Mouse (Mus musculus) gastrocnemius, postnatal 14 days (tissue): ENCODE results near the gene Tmc6. TPM values are rescaled to one million over a fixed set of nuclear protein-coding genes. Genes with fewer than 3 reads are reported as not detected.
"Not testable (repeated sequence)": the region's sequence is repeated elsewhere in the genome, so short reads cannot be mapped to it uniquely, and the experiment has no call there.

Source experiments
- DNase-seq: peaks from one replicate; pipeline ENCODE4 v3.0.0; 2021; ENCODE audit warnings: mixed read lengths
- intact Hi-C: fragments of 180-260 bp; cut with DNase I; formaldehyde crosslinking; loops from one replicate; pipeline ENCODE4 v1.15.1; 2025; ENCODE audit warnings: low total_unique reads
- total RNA-seq, 2 experiments: library from RNA; stranded (reverse); gene quantifications; 2 replicates each; pipeline ENCODE4 v1.2.3; 2021

The Tmc6 gene
- total RNA-seq, 2 experiments from 2014 or later, result 9.4 to 15.4 TPM

DNA sequence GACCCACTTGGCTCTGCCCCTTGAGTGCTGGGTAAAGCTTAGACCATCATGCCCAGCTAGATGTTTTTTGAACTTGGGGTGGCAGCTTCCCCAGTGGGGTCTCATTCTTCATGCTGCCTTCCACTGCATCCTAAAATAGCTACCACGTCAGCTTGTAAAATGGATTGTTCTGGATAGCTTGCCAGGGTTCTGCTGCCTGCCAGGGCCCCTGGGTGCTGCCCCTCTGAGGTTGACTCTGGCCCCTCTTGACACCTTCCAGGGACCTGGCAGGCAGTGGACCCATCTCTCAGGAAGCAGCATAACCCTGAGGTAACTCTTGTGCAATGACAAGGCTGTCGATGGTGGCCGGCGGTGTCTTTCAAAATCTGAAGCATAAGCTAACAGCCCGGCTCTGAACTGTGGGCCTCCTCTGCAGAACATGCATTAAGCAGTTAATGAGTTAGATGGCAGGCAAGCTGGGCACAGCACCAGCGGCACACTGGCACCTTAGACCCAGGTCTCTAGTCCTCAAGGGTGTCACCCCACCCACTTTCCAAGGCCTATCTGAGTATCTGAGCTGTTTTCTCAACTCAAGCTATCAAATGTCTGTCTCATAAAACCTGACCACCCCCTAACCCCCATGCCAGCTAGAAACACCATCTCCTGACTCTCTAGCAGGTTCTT, 32.8 kb upstream of the Tmc6 start:
- intact Hi-C loops, result no loop called here
- no peak for DNase-seq

DNA sequence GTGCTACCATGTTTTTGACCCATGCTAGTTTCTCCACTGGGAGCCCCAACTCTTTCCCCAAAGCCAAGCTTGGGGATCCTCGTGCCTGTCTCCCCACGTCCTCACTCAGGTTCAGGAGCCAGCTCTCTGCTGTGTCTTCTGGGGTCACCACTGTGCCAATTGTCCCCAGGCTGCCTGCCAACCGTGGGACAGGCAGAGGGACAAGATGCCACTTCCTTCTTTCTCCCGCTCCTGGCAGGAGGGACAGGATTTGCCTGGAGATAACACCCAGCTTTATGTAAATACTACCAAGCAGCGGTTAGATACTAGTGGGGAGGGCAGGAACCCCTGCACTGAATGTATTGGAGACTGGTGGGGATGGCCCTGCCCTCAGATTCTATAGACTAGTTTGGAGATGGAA, 31.9 kb upstream of the Tmc6 start:
- intact Hi-C loops, result no loop called here
- DNase-seq, result no peak

DNA sequence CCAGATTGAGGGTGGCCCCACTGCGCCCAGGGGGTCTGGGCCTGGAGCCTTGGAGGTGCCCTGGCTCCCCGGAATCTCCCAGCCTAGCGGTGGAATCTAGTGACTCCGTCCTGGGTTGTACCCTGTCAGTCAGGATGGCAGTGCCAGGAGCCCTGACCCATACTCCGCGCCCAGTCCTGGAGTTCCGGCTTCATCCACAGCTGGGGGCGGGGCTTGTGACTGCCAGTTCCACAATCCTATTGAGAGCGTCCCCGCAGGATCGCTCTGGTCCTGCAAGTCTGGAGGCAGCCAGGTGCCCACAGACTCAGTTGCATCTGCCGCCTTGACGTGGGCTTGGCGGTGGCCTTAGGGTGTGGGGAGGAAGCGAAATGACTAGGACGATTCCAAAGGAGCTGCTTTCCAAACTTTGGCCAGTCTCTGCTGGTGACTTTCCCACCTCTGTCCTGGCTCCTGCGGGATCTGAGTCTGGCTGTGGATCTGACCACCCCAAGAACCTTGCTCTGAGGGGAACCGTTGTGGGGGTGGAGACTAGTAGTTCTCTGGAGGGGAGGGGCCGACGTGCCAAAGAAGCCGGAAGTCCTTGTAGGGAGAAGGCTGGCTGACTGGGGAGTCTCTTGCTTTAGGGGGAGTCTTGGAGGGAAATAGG, 28.5 kb upstream of the Tmc6 start:
- peak; percentile 90 for DNase-seq
- intact Hi-C loops, result no loop called here

DNA sequence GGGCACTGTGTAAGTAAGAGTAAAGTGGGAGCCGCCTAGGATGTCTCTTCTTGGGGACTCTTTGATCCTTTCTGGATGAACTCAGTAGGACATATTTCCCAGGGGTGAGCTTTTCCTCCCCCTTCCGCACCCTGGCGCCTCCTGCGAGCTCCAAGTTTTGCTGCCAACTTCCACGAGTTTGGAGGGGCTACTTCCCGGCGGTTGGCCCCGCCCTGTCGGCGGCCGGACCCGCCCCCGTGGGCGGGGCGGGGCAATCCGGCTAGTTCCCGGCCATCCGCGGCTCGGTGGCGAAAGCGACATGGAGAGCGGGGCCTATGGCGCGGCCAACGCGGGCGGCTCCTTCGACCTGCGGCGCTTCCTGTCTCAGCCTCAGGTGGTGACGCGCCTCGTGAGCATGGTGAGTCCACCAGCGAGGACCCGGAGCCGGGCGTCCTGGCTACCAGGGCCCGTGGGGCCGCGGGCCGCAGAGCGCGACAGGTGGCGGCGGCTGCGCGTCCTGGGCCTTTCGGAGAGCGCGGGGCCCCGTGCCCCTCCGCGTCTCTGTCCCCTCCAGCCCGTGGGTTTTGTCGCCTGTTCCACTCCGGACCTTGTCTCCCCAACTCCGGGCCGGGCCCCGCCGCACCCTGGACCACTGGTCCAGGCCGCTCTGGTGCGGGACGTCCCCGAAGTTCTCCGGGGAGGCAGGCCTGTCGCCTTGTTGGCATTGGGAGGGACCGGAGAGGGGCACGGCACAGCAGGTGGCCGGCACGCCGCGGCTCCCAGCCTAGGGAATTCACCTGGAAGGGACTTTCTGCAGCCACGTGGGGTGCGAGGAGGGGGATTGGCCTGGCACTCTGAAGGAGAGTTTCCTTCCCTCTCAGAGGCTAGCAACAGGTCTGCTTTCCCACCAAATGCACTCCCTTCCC, 27.7 kb upstream of the Tmc6 start, which contains the start of the genes Gm20708 and Syngr2:
Gene Gm20708, plus strand, starts transcription at position 262 of the 905 bp plus-strand sequence.
Gene Syngr2, plus strand, starts transcription at position 262 of the 905 bp plus-strand sequence.
- intact Hi-C loops, result no loop called here
- DNase-seq, result peak; percentile 75

DNA sequence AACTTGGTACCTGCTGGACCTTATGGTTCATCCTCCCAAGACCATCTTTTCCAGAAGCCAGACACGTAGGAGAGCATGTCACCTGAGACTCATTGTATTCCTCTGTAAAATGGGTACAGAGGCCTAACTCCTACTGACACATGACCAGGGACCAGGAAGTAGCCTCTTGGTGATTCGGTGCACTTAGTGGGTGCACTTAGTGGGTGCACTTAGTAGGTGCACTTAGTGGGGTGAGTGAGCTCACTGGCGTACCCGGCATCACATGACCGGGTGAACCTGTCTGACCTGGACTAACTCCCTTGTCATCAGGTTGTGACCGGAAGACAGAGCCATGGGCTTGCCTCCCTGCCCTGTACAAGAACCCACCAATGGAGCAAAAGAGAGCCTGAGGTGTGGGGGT, 24.8 kb upstream of the Tmc6 start:
- intact Hi-C loops, result no loop called here
- no peak for DNase-seq

DNA sequence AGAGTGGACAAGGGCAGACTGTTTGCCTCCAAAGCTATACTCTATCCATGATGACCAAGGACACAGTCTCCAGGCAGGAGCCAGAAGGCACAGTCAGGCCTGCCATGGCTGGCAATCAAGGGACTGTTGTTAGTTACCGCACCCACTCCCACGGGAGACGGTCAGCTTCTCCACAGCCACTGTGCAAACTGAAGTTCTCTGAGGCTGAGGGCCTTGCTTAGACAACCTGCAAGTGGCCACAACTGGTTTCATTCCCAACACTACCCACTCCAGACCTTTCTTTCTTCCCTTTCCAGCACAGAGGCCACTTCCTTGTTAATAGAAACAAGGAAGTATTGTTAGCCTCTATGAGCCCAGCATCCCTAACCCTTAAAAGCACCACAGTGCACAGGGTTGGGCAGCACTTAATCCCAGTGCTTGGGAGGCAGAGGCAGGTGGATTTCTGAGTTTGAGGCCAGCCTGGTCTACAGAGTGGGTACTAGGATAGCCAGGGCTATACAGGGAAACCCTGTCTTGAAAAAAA, 21.2 kb upstream of the Tmc6 start:
- no peak for DNase-seq
- intact Hi-C loops, result no loop called here

DNA sequence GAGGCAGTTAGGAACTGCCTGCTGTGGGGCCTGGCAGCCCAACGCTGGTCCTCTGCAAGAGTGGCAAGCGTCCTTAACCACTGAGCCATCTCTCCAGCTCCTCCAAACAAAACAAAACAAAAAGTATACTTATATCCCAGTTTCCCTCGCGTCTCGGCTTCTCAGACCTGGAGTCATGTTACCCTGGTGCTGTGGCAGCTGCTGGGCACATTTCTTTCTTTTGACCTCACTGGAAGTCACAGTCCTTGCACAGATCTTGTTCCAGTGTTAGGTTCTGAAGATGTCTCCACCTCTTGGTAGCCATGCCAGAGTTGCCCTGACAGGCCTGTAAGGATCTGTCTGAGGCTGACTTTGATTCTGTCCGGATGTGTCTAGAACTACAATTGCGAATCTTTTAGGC, 19.7 kb upstream of the Tmc6 start:
- intact Hi-C loops, result no loop called here
- no peak for DNase-seq

DNA sequence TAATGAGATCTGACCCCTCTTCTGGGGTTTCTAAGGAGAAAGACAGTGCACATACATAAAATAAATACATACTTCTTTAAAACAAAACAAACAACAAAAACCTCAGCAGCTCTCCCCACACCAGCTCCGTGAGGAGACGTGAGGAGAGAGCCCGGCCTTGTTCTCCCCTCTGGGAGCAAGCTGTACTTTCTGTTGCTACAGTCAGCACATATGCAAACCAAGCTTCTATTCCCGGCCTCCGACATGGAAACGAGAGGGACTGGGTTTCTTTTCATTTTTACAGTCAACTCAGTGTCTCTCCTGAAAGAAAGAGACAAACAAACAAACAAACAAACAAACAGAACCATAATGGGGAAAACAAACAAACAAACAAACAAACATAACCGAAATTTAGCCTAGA, 18.0 kb upstream of the Tmc6 start:
- DNase-seq, result no peak
- intact Hi-C loops, result no loop called here

DNA sequence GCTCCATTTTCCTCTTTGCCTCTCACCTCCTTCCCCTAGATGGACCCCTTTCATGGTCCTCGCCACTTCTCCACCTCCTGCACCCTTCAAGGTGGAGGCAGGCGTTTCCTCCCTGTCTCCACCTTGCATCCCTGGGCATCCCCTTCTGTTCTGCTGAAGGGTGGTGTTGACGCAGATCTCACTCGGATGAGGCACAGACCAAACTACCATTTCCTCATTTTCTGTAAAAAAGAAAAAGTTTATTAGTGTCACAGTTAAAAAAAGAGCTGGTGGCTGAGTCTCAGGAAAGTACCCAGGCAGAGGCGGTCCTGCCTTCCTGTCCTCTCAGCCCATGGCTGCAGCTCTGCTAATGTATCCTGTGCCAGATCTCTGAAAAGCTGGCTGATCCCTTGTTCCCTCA, 17.2 kb upstream of the Tmc6 start:
- DNase-seq, result no peak
- intact Hi-C loops, result no loop called here

DNA sequence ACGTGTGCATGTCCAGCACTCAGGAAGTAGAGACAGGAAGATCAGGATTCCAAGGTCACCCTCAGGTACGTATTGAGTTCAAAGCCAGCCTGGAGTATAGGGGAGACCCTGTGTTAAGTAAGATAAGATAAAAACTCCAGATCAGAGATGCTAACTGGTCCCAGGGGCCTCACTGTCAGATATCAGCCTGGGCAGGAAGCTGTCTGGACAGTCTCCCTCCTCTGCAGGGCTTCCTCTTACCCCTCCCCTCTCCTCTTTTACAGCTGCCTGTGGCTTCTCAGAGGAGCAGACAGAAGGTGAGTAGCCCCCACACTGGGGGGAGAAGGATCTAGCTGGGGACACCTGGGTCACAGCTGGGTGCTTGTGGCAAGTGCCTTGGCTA, 16.2 kb upstream of the Tmc6 start:
- DNase-seq, result no peak
- intact Hi-C loops, result no loop called here

DNA sequence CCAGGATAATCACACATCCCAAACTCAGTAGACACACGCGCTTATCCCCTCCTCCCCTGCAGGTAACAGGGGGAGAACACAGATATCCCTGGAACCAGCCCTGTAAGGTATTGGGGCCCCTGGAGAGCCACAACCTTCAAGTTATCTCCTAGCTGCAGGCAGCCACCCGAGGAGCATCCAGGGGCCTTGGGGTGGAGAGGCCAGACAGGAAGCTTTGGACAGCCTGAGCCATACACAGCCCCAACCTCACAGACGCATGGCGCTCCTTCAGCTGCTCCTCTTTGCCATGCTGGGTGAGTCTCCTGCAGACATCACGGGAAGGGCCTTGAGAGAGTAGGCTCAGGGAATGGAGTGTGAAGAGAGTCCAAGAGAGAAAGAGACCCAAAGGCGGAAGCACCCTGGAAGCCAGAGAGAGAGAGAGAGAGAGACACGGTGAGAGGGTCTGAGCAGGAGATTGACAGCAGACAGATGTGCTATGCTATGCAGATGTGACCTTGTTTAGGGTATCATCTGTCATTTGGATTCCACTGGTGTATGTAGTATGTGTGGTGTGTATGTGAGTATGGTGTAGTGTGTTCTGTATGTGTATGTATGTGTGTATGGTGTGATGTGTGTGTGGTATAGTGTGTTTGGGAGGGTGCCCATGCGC, 15.6 kb upstream of the Tmc6 start, which contains the start of gene 6030468B19Rik:
Gene 6030468B19Rik, plus strand, starts transcription at position 150 of the 649 bp plus-strand sequence.
- intact Hi-C loops, result no loop called here
- DNase-seq, result no peak

DNA sequence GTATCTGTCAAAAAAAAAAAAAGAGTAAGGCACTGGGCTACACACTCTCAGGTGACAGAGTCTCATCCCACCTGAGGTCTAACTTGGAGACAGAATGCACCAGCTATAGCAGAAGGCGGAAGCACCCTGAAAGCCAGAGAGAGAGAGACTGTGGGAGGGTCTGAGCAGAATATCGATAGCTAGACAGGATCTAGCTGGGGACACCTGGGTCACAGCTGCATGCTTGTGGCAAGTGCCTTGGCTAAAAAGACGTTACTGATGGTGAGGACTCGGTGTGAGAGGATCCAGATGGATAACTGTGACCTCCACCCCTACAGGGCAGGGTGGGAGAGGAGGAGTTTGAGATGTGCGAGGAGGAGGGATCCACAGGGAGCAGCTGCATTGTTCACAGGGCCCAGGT, 15.0 kb upstream of the Tmc6 start:
- DNase-seq, result no peak
- intact Hi-C loops, result no loop called here

DNA sequence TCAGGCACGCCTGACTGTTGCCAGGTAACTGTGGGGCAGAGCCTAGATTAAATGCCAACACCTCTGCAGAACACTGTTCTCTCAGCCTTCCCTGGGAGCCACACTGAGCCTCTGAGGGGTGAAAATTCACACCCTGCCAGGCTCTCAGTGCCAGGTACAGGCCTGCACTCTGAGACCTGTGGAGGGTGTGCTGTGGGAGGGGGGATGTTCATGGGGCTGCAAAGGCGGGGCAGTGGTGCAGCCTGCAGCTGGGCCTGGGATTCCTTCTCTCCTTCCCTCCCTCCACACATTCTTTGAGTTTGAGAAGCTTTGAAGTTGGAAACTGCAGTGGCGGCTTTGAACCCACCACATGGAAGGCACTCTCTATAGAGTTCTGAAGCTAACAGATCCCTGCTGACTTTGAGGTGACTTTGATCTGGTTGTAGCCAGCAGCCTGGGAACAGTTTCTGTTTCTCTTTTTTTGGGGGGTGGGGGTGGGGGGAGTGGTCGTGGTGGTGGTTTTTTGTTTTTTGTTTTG, 12.1 kb upstream of the Tmc6 start:
- intact Hi-C loops, result no loop called here
- no peak for DNase-seq

DNA sequence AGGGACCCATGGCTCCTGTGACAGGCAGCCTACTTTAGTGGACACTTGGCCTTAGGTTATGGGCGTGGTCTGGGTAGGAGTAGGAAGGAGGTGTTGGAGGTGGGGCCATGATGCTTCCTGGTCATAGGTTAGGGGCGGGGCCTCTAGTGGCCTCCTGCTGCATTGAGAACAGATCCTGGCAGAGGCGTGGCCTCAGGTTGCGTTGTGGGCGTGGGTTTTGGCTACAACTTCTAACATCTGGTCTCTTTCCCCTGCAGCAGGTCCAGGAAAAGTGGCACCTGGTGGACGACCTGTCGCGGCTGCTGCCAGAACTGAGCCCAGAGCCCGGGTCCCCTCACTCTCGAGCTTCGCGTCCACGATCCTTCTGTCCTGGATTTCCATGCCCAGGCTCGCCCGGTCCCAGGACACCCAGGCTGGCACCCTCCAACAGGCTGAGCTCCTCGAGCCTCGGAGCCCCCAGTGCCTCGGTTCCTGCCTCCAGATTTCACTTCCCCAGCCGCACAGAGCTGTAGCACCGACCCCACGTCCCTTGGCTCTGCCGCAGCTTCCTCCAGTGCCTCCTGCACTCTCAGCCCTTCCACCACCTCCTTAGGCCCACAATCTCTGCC, 10.4 kb upstream of the Tmc6 start:
- intact Hi-C loops, result no loop called here
- DNase-seq, result no peak

DNA sequence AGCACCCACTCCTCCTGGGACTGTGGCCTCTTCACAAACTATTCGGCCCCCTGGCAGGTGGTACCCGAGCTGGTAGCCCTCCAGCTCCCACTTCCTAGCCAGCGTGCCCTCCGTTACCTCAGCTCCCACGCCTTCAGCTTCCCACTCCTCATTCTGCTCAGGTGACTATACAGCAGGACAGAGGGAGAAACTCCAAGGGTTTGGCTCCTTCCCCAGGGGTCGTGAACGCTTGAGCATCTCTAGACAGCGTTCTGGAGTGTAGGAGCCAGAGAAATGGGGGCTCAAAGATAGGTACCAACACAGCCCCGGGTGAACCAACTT, 9.4 kb upstream of the Tmc6 start:
- intact Hi-C loops, result loop anchor here (2.0 kb wide), 1 partner anchor 33 kb away; the partner anchor contains the start of gene Afmid
- DNase-seq, result no peak

DNA sequence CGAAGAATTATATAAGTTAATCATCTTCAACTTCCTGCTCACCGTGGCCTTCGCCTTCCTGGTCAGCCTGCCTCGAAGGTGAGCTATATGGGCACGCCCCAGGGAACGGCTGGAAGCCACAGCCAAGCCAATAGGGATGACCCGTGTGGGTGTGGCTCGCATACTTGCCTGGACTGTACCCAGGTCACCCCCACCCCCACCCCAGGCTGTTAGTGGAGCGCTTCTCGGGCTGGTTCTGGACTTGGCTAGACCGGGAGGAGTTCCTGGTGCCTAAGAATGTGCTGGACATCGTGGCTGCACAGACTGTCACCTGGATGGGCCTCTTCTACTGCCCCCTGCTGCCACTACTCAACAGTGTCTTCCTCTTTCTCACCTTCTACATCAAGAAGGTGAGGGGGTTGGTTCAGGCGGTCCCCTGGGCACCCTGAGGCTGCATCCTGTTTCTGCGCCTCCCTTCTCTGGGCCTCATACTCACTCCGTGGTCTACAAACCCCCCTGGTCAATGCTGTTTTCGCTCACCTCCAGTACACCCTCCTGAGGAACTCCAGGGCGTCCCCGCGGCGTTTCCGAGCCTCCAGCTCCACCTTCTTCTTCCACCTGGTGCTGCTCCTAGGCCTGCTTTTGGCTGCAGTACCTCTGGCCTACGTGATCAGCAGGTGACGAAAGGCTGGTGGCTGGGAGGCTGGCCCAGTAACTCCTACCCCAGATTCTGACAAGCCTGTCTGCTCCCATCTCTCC, 8.9 kb upstream of the Tmc6 start:
- intact Hi-C loops, result loop anchor here (2.0 kb wide), 1 partner anchor 34 kb away; the partner anchor contains the start of gene Afmid
- no peak for DNase-seq

DNA sequence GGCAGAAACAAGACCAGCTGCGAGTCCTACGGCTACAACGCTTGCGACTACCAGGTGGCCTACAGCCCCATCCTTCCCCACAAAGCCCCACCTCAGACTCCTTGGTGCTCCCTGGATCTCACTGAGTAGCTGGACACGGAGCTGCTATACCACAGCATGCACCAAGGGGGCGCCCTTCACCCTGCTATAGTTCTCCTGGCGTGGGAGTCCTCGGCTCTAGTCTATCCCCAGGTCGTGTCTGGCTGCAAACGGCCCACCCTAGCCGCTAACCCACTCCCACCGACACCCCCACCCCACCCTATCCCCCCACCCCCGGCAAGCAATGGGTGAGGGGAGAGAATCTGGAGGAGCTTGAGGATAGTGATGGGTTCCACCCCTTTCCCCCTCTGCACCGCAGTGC, 8.3 kb upstream of the Tmc6 start:
- intact Hi-C loops, result loop anchor here (2.0 kb wide), 1 partner anchor 35 kb away; the partner anchor contains the start of gene Afmid
- DNase-seq, result peak; percentile 76

DNA sequence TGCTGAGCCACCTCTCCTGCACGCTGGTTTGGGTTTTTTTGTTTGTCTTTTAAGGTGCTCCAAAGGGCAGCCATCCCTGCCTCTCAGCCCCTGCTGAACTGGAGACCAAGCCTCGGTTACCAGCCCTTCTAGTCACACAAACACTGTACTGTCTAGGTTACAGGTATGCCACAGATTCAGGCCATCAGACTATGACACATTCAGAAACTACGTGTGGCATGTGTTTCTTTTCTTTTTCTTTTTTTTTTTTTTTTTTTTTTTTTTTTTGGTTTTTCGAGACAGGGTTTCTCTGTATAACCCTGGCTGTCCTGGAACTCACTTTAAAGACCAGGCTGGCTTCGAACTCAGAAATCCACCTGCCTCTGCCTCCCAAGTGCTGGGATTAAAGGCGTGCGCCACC, 6.5 kb upstream of the Tmc6 start:
- intact Hi-C loops, result loop anchor here (5.0 kb wide), 1 partner anchor 76 kb away; no protein-coding TSS in a partner anchor
- DNase-seq, result not testable (repeated sequence)
